In the genomic region with DNA sequence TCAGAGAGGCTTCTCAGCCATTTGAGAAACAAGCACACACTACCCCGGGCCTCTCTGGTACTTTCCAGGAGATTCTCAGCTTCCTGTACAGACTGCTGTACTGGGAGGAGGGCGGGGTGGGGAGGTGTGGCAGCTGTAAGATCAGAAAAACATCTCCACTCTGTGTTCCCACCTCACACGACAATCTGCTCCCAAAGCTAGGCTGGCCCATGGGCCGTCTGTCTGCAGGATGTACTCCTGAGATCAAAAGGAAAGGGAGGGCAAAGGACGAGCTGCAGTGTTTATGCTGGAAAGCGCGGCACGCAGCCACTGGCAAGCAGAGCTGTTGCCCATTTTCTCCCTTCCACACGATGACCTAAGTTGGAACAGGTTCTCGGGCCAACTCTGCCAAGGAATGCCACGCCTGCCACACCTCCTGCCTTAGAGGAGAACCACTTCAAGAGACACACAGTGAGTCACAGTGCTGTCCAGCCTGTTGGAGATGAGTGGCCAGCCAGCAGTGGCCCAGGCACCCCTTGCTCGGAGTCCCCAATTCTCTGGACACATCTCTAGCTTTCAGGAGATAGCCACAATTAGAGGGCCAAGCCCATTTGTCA, we compare ENCODE assay signal across 9 mouse cellular contexts.
DNase-seq lines count a peak whose midpoint lies in the region; ATAC-seq lines count a peak whose summit lies in the region.
"Had no signal": no experiment of that assay in that cellular context is flagged by ENCODE, and none has a peak within 500 bp of the region (broad histone marks: within the 10 kb centered on the region; RNA-seq: fewer than 3 reads in every experiment).

No protein-coding gene starts in this region.

- no peak overlapping the region for H3K4me3 ChIP-seq in heart, embryonic 10.5 days
- H3K4me3 ChIP-seq in forebrain, embryonic 14.5 days (ENCODE audit: low read depth, low read length): no peak overlapping the region
- no peak overlapping the region for H3K4me3 ChIP-seq in forebrain, embryonic 13.5 days

- 61% methylated on average over 12 of the region's 12 CpGs for WGBS in heart, embryonic 10.5 days
- 80% methylated on average over 12 of the region's 12 CpGs for WGBS in forebrain, embryonic 14.5 days
- WGBS in forebrain, embryonic 13.5 days: 87% methylated on average over 12 of the region's 12 CpGs

- no peaks in the 10 kb centered on the region for H3K9me3 ChIP-seq in heart, embryonic 10.5 days
- no peaks in the 10 kb centered on the region for H3K9me3 ChIP-seq in forebrain, embryonic 14.5 days (replicated peaks; ENCODE audit: control insufficient read depth, low read length)
- H3K9me3 ChIP-seq in forebrain, embryonic 13.5 days (replicated peaks): no peaks in the 10 kb centered on the region

- peaks cover 88% of the 10 kb centered on the region for H3K36me3 ChIP-seq in heart, embryonic 10.5 days
- H3K36me3 ChIP-seq in forebrain, embryonic 14.5 days (ENCODE audit: control insufficient read depth, insufficient read depth, low read length): peaks cover 63% of the 10 kb centered on the region
- H3K36me3 ChIP-seq in forebrain, embryonic 13.5 days (ENCODE audit: poor library complexity, severe bottlenecking): peaks cover 73% of the 10 kb centered on the region

- H3K9ac ChIP-seq in forebrain, embryonic 14.5 days (ENCODE audit: low read length): no peak overlapping the region
- no peak overlapping the region; the same call in 1 of the 2 replicates for H3K9ac ChIP-seq in forebrain, embryonic 13.5 days

- H3K4me2 ChIP-seq in forebrain, embryonic 14.5 days (ENCODE audit: low read length): no peak overlapping the region
- no peak overlapping the region for H3K4me2 ChIP-seq in forebrain, embryonic 13.5 days

- H3K4me1 ChIP-seq in heart, embryonic 10.5 days: peaks cover 14% of the 10 kb centered on the region
- H3K4me1 ChIP-seq in forebrain, embryonic 14.5 days (ENCODE audit: control insufficient read depth, insufficient read depth, low read length): no peaks in the 10 kb centered on the region
- H3K4me1 ChIP-seq in forebrain, embryonic 13.5 days: no peaks in the 10 kb centered on the region

- DNase-seq in heart, adult 11 months: peak; percentile 98
- DNase-seq in heart, embryonic 10.5 days (ENCODE audit: low spot score): no peak
- peak; percentile 36 to 44 for DNase-seq in adrenal gland, adult 18-20 months (ENCODE audit: low spot score in 2 of 2)
- DNase-seq in gastrocnemius, postnatal 25 days: peak; percentile 79
- peak; percentile 72 to 81 for DNase-seq in lung, adult 18-20 months
- DNase-seq in forebrain, embryonic 14.5 days (ENCODE audit: low spot score): no peak

- no peaks in the 10 kb centered on the region for H3K27me3 ChIP-seq in heart, embryonic 10.5 days (ENCODE audit: insufficient read depth, poor library complexity, severe bottlenecking)
- H3K27me3 ChIP-seq in forebrain, embryonic 14.5 days (replicated peaks; ENCODE audit: control insufficient read depth, insufficient read depth, low read length): no peaks in the 10 kb centered on the region
- no peaks in the 10 kb centered on the region for H3K27me3 ChIP-seq in forebrain, embryonic 13.5 days

- ATAC-seq in forebrain, embryonic 14.5 days: no peak
- no peak for ATAC-seq in megakaryocyte progenitor cell, adult 5-6 weeks (replicated peaks; ENCODE audit: poor library complexity)
- no peak for ATAC-seq in forebrain, embryonic 13.5 days

- H3K27ac ChIP-seq in heart, embryonic 10.5 days: no peak overlapping the region
- H3K27ac ChIP-seq in forebrain, embryonic 14.5 days (ENCODE audit: low read depth, low read length): no peak overlapping the region
- no peak overlapping the region for H3K27ac ChIP-seq in forebrain, embryonic 13.5 days
- H3K27ac ChIP-seq: macrophage had no signal

Comparison
In these comparisons a context has a peak if more than half of its experiments do, and no peak if none do; other contexts are left out.
1. DNase-seq: peak in heart, adult 11 months (single experiment), adrenal gland, adult 18-20 months (2 of 2), gastrocnemius, postnatal 25 days (single experiment) and lung, adult 18-20 months (2 of 2); none in heart, embryonic 10.5 days (single experiment) and forebrain, embryonic 14.5 days (single experiment).